Mouse (Mus musculus) thymus, postnatal 10 days (tissue): ENCODE data around the gene Irf8.
"Not testable (repeated sequence)": the region's sequence is repeated elsewhere in the genome, so short reads cannot be mapped to it uniquely, and the experiment has no call there.

ENCODE experiments used
- DNase-seq, 2 experiments: peaks; one replicate each; pipeline ENCODE4 v3.0.0; 2021; ENCODE audit warnings: low spot score in 2 of 2

Irf8 gene

GRCm38 (mm10) chr8:120719586-120720236 is 16.4 kb upstream of the Irf8 start:
- DNase-seq: no peak

DNA sequence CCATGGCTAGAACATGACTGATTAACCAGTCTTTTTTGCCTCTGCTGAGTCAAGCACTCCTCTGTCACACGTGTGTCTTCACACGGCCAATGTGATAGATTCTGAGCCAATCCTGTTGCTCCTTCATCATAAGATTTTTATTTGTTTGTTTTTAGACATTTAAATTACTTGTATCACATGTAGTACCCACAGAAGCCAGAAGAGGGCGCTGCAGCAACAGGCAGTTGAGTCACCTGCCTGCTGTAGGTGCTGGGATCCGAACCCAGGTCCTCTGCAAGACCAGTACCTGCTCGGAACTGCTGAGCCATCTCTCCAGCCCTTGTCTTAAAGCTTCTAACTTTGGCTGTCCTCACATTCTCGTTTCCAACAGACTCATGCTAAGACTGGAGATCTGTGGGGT is 13.1 kb upstream of the Irf8 start:
- no peak for DNase-seq

GRCm38 (mm10) chr8:120724096-120724495 is 12.1 kb upstream of the Irf8 start:
- not testable (repeated sequence) for DNase-seq

- DNase-seq: peak; percentile 26 to 44
These were observed 11.2 kb upstream of the Irf8 start for GRCm38 (mm10) chr8:120724816-120725575.

GRCm38 (mm10) chr8:120725576-120725950 is 10.6 kb upstream of the Irf8 start:
- no peak for DNase-seq

- no peak for DNase-seq
These were observed 10.1 kb upstream of the Irf8 start for GRCm38 (mm10) chr8:120726051-120726450.

DNA sequence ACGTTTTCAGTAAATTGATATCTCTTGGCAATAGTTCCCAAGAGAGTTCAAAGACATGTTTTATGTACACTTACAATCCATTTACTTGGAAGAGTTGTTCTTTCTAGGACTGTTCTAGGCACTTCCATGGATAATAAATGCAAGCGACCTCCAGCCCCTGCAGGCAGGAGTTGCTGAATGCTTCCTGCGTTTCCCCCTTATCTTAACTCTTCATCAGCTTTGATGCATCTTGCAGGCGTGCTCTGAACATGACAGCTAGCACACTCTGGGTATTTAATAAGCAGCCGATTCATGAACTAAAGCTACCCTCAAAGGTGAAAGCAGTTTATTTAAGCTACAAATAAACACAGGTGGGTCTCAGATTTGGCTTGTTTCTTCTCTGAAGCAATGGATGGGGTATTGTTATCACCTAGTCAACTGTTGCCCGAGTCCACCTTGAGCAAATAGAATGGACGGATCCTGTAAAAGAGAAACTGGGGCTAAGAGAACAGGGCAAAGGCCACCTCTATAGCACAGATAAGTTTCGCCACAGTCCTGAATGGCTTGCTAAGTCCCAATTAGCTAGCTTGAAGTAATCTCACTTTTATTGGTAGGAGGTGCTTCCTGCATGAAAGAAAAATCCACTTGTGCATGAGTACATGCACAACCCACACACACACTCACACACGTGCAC is 7.5 kb upstream of the Irf8 start:
- no peak for DNase-seq

- no peak for DNase-seq
These were observed 4.6 kb upstream of the Irf8 start for GRCm38 (mm10) chr8:120731582-120731981.

- DNase-seq: no peak
These were observed 4.1 kb upstream of the Irf8 start for GRCm38 (mm10) chr8:120732068-120732467.

- no peak for DNase-seq
These were observed 328 bp downstream of the Irf8 start for GRCm38 (mm10) chr8:120736486-120736885.

- no peak for DNase-seq
These were observed 1.0 kb downstream of the Irf8 start for GRCm38 (mm10) chr8:120737166-120737565.

- no peak for DNase-seq
These were observed 2.6 kb downstream of the Irf8 start for GRCm38 (mm10) chr8:120738771-120739170.

DNA sequence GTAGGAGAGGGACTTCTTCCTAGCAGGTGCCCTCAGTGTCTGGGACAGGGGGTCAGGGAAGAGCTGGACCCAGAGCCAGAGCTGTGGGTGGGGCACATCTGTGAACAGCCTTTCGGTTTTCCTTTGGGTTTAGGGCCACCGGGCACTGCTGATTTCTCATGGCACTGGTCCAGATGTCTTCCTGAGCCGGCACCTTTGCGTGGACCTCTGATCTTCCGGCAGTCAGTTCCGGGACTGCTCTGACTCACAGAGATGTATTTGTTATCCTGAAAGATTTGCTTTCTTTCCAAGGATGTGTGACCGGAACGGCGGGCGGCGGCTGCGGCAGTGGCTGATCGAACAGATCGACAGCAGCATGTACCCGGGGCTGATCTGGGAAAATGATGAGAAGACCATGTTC is 3.4 kb downstream of the Irf8 start:
- DNase-seq: no peak

DNA sequence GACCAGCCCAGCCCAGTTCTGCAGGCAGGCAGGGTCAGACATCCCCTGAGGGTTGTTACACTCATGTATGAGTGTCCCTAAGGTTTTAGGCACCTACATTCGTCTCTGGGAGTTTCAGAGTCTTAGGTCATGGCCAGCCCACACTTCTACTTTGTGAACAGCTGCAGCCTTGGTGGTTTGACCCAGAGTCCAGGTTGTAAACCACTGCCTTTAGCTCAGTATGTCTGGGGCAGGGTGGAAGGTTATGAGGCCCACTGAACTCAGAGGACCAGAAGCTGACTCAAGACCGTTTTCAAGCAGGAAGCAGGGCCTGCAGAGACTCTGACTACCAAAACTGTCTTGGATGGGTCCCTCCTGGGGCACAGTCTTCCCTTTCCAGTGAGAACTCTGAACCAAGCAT is 4.4 kb downstream of the Irf8 start:
- DNase-seq: no peak

DNA sequence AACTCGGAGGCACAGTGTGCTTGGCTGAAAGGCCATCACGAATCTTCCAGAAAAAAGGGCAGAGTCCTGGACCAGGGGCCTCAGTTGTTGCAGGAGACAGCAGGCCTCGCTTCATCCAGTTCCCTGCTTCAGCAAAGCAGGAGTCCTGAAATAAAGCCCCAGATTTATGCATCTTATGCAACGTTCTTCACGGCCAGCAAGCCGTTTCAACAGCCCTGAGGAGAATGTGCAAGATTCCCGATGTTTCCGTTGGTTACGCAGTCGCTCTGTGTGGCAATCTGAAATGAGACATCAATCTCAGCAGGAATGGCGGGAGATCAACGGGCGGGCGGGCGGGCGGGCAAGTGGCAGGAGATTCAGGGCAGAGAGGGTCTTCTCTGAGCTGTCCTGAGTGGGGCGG is 4.8 kb downstream of the Irf8 start:
- no peak for DNase-seq

DNA sequence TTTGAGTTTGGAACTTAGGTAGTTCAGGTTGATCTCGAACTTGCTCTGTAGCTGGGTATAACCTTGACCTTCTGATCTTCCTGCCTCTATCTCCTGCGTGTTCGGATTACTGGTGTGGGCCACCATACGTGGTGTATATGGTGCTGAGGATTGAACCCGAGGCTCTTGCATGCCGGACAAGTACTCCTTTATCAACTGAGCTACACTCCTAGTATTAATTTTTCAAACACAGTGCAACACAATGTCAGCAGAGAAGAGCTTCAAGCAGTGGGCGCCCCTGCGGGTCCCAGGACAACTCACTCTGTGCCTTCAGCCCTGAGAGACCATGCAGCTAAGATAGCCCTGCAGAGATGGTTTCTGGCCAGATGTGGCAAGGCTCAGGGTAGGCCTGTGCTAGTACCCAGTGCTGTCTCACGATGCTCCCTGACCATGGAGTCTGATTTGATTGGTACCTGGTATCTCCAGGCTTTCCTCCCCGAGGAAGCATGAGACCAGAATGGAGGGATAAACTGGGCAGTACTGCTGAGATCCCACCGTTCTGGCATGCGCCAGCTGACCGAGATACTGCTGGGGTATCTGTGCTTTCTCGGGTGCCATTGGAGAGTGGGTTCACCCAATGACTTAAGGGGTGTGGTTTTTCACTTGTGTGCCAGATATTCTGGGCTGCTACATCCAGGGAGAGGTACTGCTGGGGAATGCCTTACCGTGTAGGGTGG is 5.8 kb downstream of the Irf8 start:
- no peak for DNase-seq

- no peak for DNase-seq
These were observed 7.2 kb downstream of the Irf8 start for GRCm38 (mm10) chr8:120743149-120743897.

DNA sequence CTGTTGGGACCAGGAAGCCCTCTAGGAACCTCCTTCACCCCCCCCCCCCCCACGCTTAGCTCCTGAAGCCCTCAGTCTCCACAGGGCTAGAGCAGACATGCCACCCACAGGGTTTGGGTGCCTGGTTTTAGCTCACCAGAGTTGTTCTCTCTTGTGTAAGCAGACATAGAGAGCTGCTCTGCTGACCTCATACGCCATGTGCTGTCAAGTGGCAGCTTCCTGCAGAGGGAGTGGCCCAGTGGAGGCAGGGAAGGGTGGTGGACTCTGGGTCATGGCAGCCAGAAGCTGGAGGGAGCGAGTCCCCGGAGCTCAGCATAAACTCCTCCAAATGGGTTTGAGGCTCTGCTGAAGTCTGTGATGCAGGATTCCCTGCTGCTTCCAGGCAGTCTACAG is 7.7 kb downstream of the Irf8 start:
- DNase-seq: no peak

GRCm38 (mm10) chr8:120744448-120744847 is 8.3 kb downstream of the Irf8 start:
- no peak for DNase-seq

DNA sequence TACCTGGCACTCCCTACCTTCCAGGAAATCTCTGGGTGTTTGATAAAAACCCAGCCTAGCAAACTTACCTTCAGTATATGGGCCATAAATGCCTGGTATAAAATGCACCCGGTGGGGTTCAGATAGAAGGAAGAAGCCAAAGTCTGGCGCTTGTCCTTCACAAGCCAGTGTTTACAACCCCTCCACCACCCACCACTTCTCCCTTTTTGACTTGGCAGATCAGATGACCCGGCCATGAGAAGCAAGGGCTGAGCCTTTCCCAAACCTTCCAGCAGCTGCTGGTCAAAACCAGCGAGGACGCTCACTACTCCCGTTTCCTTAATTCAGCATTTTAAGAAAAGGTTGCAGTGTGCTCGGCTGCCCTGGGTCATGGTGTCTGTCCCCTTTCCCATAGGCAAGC is 9.1 kb downstream of the Irf8 start:
- no peak for DNase-seq

DNA sequence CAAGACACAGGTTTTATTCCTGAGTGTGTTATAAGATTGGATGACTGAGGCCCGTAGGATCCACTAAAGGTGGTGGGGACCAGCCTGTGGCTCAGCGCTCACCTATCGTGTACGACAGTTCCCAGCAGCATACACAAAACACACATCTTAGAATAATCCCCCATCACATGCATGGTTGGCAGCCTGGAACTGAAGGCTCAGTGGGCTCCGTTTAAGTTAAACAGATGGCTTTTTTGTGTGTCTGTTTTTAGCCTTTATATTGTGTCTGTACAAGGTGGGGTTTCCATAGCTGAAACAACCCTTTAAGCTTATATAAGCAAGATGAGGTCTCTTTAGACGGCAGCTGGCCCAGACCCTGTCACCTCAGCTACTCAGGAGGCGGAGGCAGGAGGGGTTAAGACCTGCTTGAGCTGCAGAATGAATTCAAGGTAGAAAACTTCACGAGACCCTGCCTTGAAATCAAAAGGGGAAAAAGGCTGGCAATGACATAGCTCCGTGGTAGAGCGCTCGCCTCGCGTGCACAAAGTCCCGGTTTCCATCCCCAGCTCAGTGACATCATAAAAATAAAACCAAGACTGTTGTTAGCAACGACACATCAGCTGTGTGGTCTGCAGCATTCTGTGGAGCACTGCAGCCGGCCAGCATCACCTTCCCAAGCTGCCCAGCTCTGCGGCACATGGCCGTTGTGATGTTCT is 10.0 kb downstream of the Irf8 start:
- no peak for DNase-seq
